Mouse (Mus musculus) layer of hippocampus, adult 11-12 months (tissue): ENCODE measurements at regions not wholly inside any gene's neighbourhood (a gene's known extent, or its start where the extent isn't known, plus 50 kb on each side); places are given as distances from the start of the nearest gene placed in this dataset.

Experiments used
- DNase-seq: peaks from one replicate; pipeline ENCODE4 v3.0.0; 2022; ENCODE audit warnings: low spot score

DNA sequence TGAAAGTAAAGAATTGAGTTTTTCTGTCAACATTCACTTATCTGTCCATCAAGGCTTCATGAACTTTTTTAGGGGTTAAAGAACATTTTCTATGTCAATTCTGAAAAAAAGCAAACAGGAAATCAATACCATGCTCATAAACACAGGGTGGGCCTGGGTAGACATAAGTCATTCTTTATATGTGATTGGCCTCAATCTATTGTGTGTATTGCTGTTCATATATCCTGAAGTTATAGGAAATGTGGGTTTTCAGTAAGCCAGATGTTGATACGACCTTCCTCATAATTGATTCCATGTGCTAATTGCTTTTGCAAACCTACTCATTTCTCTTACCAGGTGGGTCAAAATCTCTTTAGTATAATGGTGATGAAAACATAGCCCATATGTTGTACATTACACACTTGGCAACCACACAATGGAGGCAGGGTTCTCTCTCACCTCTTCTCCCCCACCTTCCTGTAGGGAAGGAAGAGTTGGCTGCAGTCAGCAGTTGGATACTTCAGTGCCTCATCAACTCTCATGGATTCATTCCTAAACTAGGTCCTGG, 182.6 kb upstream of the Cd180 start:
- no peak for DNase-seq

DNA sequence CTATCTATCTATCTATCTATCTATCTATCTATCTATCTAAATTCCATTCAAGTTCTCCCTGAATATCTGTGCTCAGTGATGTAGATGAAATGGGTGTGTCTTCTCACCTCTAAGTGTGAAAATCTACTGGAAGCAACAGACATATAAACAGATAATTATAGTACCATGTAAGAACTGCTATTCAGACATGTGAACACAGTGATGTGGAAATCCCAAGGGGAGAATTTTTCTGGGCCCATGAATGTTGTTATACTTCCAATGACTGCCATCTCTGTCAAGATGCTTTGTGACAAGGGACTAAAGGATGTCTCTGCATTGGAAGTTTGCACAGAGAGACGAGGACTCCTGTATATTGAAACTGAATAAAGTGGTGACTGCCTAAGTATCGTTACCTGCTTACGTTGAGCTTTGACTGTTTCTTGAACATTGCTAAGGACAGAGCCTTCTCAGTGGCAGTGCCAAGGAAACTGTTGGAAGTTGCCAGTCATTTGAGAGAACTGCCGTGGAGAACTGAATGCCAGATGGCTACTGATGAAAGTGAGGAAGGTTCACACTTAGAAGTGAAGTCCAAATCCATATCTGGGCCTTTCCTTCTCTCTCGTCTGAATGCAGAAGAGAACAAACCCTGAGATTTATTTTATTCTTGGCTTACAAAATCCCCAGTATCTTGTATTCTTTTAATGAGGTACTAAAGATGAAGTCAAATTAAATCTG, 175.0 kb upstream of the Cd180 start:
- DNase-seq: no peak

DNA sequence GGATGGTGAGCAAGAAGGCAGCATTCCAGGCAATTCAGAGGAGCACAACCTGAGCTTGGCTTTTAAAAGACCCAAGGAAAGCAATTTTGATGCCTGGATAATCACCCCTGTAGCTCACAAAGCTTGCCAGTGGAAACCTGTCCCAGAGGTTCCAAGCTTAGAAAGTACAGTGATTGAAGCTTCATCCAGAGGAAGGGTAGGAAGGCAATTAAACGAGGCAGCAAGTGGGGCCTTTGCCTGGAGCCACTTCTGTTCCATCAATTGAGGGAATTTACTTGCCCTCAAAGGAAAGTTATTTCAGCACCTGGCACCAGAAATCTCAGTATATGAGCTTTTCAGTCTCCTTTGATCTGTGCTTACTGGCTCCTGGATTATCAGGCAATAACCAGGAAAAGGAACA, 171.9 kb upstream of the Cd180 start:
- DNase-seq: no peak

DNA sequence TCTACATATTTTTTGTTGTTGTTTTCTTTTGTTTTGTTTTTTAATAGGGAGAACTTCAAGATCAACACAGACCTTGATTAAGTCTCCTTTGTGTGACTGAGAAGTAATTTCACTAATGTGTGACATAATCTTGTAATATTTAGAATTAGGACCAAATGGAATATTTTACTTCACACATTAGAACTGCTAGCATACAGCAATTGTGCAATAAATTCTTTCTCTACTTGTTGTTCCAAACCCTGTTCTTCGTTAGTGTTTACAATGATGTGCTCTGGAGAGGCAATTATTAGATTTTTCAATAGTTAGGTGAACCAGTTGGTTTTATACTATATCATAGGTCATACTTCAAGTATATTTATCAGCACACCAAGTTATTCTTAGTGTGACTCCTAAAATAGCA, 171.3 kb upstream of the Cd180 start:
- DNase-seq: no peak

DNA sequence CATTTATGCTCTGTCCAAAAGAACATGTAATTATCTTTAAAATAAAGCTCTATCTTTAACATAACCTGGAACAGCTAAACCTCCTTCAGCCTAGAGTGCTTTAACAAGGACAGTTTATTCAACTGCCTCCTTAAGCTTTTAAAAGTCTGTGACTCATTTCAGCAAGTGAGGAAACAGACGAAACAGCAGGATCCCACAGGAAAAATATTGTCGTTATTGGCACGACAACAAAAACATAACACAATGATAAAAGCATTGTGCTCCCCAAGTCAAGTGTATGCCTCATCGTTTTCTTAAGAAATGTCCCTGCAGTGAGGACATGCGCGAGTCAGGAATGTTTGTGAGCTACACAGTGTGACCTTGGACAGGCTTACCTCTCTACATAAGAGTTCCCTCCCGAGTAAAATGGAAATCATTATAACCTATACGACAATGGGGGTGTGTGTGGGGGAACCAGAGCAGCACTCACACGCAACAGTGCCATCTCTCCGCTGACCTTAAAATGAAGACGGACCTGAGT, 166.7 kb upstream of the Cd180 start:
- no peak for DNase-seq

DNA sequence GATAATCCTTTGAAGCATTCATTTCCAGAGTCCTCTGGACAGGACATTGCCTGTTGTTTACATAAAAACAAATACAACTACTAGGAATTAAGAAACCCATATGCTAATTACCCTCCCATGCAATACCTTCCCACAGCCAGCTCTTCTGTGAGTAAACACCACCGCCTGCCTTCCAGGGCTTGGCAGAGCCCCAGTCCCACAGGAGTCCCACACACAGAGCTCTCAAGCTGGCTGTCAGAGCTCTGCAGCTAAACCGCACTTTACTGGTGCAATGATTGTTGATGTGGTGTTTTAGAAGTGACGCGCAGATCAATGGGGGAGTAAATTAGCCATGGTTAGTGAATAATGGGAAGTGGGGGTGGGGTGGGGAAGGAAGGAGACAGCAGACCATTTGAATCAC, 159.6 kb upstream of the Cd180 start:
- peak; percentile 60 for DNase-seq

DNA sequence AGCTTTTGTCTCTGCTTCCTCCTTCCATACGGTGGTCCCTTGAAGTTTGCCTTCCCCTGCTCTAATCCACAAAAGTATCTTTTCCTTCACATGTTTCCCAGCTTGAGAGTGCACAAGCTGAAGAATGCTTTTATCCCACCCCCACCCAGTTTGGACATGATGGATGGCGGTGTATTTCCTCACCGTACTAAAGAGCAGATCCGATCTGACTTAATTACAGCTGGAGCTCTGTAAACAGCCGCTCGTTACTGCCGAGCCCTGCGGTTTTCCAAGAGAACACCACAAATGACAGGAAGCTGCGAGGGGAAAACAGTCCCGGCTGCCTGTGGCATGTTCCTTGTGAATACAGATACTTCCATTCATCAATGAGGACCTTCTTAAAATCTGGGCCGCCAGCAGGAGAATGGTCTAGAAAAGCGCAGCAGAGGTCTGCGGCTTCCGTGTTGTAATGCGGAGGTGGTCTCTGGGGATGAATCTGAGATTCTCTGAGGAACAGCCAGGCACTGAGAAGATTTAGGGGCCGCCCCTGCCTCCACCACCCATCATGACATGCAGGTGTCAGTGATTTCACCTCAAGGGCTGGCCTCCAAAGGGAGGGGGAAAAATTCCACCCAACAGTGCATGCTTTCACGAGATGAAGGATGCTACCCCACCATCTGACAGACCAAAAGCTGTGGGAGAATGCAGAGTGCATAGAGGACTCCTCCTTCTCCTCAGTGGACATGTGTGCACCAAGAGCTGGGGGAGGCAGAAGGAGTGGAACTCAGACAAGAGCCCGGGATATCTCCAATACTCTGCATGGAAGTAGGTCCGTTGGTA, 155.7 kb upstream of the Cd180 start:
- no peak for DNase-seq

DNA sequence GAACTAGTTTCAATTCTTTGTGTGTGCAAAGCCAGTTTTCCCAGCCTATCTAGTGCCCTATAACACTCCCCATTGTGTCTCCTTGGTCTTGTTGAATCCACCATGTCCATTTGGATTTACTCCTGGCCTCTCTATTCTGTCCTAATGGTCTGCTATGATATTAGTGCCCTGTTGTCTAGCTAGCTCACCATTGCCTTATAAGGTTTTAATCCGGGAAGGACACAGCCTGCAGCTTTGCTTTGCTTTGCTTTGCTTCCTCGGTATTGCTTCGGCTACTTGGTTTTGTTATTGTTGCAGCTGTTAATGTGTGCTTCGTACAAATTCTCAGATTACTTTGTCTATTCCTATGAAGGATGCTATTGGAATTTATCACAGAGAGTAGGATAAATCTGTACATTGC, 152.9 kb upstream of the Cd180 start:
- DNase-seq: no peak

DNA sequence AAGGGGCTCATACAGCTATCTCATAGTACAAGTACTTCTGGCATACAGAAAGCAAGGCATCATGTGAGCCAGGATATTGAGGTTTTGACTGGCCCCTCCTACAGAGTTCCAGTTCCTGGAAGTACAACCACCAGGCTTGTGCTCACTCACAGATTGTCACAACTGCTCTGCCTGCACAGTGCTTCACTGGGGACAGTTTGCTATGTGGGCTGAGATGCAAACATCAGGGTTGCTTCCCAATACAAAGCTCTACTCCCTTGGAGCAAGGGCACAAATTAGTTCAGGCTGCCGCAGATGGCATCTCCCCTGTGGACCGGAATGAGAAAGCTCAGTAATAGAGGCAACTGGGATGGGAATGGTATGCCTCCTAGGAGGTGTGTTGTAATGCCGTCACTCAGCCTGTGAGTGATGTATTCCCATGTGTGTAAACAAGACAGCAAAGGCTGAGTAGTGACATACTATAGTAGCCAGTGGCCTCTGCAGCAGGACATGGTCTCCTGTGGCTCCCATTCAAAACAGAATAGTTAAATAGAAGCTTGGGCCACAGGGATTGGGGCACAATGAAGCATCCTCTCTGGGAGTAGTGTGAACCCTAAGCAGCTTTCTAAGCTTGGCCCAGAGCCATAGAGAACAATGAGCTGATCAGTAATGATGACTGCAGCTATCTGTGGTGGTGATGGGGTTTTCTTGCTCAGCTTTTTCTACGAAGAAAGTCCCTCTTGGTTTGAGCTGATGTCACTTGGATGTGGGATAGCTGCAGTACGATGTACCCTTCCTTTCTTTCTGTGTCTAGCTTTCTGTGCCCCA, 148.8 kb upstream of the Cd180 start:
- DNase-seq: peak; percentile 26

DNA sequence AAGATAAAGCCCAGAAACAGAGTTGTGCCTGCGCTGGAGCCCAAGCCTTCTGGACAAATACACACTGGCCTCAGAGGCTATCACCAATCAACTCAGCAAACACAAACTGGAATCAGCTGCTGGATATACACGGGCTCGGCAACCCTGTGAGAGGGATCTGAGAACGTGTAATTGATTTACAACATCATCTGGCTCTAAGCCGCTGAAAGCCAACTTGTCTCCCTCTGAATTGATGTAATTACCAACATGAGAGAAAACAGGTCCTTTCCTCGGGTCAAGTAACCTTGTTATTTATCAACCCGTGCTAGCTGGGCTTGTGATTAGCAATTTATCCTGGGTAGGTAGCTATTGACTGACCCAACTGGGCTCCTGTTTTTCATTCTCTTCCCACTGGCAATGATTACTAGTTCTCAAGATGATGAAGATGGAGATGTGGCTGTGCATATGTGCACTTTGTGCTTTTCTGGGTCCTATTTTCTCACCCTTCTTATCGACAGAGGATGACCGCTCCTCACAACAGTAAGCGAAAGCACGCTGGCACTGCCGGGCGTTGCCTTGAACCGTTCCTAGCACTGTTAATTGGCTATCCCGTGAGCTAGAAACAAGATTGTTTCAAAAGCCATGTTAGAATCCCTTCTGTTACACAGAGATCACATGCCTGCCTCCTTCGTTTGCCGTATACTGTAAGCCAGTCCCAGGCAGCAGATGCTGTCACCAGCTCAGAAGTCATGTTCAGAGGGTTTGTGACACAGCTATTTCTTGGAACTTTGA, 147.3 kb upstream of the Cd180 start:
- DNase-seq: no peak

DNA sequence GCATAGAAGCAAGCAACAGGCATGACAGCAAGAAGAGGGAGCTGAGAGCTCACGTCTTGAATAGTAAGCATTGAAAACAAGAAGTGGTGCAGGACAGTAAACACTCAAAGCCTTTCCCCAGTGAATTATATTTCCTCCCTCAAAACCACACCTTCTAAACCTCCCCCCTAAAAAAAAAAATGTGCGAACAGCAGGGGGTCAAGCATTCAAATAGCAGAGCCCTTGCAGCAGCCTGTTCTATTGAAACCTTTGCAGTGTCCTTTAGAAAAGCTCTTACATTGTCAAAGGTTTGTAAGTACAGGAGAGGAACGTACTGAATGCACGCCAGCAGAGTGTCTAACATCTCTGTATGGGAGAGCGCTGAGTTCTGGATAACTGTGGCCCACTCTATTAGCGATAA, 145.1 kb upstream of the Cd180 start:
- no peak for DNase-seq

DNA sequence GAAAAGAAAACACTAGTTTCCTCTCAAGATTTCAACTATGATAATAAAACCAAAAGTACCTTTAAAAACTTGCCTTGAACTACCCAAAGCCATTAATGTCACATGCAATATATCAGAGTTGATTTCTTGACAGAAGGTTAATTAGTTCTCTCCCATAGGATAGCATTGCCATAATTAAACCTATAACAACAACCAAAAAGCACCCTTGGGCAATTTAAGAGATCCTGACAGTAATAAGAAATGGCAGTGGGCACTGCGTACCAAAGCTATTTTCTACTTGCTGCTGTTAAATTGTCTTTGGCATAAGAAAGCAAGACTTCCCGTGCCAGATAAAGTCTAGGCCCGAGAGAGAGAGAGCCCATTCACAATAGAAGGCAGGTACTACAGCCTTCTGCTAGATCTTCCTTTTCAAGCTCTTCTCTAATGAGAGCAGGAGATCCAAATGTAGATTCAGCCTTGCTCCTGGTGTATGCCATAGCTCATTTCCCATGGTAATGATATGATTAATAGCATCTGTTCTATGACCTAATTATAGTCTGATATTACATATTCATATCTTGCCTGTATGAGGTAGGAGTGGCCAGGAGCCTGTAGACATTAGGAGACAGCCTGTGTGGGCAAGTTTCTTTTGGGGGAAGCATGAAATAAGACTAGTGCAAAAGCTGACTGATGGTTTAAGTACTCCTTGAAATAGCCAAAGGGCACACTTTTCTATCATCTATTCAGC, 126.3 kb upstream of the Cd180 start:
- no peak for DNase-seq

DNA sequence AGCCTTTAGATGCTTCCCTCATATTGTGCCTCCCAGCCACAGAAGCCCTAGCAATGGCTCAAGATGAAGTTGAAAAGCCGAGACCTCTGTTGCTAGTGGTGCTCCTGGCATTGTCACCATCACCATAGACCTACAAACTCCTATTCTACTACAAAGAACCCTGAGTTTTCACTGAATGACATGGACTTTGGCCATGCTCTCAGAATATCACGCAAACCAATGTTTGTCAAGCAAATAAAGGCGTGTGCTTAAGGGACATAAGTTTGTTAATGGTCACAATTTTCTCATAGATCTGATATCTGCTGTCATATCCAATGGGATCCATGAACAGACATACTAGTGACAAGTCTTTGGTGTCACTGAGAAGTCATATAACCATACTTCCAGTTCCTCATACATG, 123.8 kb upstream of the Cd180 start:
- no peak for DNase-seq

DNA sequence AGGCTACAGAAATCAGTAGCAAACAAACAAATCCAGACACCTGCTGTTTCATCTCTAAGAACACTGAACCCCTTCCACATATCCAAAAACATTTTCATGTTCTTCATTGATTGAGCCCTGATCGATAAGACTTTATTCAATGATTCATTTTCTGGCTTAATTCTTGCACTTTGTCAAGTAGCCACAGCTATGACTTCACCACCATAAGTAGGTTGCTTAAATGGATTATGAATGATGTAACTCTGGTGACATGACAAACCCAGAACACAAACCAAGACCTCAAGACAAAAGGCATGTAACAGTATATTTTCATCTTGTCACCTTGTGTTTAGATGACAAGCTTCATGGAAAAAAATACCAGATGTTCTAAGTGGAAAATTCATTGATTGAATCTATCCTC, 123.1 kb upstream of the Cd180 start:
- no peak for DNase-seq

DNA sequence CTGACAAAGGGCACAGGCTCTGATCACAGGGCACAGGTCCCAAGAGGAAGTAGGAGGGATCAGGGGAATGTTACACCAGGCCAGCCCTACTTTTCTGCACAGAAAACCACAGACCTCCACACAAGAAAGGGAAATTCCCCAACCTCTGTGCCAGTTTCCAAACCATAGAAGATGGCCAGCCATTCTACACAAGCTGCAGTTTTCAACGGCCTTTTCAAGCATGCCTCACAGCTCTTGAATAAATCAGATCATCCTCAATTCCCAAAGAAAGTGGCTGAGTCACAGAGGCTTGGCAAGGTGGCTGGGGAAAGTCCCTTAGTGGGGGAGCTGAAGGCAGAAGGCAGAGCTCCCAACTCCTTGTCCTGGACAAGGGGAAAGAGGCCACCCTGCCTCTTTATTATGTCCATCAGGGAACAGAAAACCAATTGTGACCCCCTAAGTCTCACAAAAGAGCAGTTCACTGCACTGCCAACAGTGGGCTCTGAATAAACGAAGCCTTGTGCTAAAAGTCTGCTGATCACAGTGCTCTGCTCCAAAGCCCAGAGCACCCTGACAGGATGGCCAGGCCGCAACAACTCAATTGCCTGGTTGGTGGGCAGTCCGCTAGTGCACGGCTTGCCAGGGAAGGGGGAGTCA, 120.0 kb upstream of the Cd180 start:
- peak; percentile 69 for DNase-seq

DNA sequence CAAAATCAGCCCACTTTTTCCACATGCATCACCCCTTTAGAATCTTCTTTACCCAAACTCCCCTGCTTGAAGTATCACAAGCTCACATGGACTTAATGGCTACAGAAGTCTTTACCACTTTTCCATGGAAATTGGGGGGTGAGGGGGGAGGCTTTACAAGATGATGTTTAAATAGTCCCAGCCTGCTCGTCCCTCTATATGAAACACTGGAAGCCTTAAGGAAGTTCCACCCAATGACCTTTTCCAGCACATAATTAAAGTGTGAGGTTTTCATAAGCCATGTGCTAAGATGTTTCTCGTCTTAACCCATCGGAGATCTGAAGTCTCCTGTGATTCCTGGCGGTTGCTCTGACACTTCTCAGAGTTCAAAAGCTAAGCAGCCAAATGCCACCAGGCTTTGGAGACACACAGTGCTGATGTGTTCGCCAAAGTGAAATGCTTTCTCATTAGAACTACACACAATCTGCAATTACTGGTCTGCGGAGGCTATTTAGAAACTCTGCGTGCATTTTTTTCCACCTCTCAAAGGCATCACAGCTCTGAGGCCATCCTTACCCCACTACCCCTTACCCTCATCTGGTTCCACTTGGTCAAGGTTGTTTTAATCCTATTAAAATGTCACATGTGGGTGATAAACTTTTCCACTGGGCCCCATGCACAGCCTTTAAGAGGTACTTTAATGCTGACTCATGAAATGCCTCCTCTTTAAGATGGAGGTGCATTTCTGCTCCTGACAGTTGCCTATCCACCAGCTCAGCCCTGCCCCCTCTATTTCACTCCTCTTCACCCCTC, 116.3 kb upstream of the Cd180 start:
- DNase-seq: no peak

DNA sequence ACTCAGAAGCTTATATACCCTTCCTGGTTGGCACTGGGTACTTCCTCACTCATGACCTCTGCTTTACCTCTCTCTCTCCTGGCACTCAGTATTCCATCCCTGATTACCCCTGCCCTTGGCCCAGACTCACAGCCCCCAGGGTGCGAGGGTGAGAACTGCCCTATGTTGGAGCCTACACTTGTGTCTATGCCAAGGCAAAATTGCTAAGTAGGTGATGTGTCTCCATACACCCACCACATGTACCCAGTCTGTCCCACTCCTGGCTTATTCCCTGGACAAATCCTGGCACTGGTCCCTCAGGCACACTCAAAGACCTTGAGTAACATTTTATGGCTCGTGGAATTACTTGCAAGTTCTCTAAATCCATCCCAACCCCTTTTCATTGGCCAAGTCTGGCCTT, 114.5 kb upstream of the Cd180 start:
- no peak for DNase-seq

DNA sequence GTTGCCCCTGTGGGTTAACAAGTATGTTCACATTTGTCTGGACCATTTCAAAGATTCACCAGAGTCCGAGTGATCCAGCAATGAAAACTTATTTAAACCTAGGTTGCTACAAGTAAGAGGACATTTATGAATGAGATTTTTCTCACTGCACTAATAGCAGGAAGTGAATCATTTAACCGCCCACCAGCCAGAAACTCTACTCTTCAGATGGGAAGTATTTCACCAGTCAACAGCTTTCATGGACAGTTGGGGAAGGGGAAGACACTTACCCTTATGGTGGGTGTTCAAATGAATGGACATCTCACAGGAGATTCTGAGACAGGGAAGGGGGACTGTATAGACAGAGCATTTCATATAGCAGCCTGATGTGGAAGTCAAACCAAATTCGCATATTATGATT, 113.7 kb upstream of the Cd180 start:
- no peak for DNase-seq

DNA sequence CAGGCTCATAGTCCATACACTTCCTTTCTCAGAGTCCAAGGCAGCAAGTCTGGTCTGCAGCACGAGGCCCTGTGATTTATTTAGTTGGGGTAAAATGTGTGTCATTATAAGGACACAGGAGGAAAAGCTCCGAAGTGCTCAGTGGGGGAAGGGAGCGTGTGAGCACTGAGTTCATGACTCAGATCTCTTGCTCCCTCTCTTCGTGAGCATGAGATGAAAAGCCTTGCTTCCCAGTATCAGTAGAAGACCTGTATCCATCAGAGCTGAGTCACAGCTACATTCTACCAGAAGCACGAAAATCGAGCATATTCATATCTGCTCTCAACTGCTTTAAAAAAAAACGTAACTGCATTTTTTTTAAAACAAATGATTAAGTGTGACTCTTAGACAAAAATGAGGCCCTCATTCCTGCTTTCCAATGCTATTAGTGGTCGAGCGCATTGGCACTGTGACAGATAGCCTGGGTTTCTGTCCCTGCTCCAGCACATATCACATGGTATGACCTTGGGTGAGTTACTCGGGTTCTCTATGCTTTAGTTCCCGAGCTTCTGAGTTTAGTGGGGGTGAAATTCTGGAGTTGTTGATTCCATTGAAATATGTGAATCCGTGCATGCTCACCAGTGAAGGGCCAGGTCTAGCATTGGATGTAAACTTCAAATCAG, 109.2 kb upstream of the Cd180 start:
- DNase-seq: no peak
